Mouse (Mus musculus): ENCODE measurements at regions not wholly inside any gene's neighbourhood (a gene's known extent, or its start where the extent isn't known, plus 50 kb on each side); places are given as distances from the start of the nearest gene placed in this dataset.

DNA sequence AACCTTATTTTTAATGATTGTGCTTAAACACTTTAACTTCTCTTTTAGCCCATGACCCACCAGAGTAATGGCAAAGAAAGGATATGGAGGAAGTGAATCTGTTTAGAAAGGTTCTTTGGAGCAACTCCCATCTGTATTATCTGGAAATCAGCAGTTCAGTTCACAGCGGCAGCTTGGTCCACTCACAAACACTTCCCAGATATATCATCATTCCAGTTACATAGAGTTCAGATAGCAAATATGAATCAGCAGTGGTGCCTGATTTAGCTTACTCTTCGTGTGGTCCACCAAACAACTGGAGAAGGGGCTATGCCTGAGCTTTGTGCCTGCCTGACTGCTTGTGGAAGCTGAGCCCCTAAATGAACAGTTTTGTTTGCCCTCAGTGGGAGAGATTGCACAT lies 1385.9 kb upstream of the Zeb2 start:
- WGBS = 89% methylated on average over 2 of the region's 2 CpGs
- no peaks in the 10 kb centered on the region for H3K36me3 ChIP-seq (ENCODE audit: control insufficient read depth, insufficient read depth, low read length)
- H3K4me3 ChIP-seq (ENCODE audit: extremely low read depth, insufficient read depth, insufficient read length) = no peak overlapping the region
- no peaks in the 10 kb centered on the region for H3K4me1 ChIP-seq (ENCODE audit: control insufficient read depth, insufficient read depth, insufficient read length)
- H3K27ac ChIP-seq (ENCODE audit: insufficient read depth, low read length) = no peak overlapping the region
- DNase-seq (ENCODE audit: low read depth in 1 of 2, low spot score in 2 of 2) = no peak
- H3K27me3 ChIP-seq (ENCODE audit: control insufficient read depth, insufficient read depth, low read length) = no peaks in the 10 kb centered on the region
- TF ChIP-seq CTCF (IDR thresholded peaks at IDR 0.05; ENCODE audit: extremely low read depth, insufficient read depth, insufficient read length, insufficient replicate concordance) = no peak
- no peak for TF ChIP-seq POLR2A (IDR thresholded peaks at IDR 0.05; ENCODE audit: low read depth, low read length)

DNA sequence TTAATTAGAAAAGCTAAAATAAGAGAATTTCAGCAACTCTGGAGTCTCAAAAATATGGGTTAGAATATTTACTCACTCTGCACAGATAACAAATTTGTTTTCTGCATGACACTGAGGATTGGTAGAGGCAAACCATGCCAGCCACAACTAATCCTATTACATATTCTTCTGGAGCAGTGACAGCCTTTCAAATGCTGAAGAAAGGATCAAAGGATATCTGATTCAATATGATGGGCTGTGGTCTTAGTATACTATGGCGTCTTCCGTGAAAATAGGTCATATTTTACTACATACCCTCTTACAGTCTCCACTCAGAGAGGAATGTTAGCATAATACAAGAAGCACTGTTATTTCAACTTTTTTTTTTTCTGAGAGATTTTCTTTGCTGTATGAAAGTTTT lies 1375.1 kb upstream of the Zeb2 start:
- no peaks in the 10 kb centered on the region for H3K4me1 ChIP-seq (ENCODE audit: control insufficient read depth, insufficient read depth, insufficient read length)
- WGBS = 90% methylated on average over 2 of the region's 2 CpGs
- no peaks in the 10 kb centered on the region for H3K36me3 ChIP-seq (ENCODE audit: control insufficient read depth, insufficient read depth, low read length)
- no peaks in the 10 kb centered on the region for H3K27me3 ChIP-seq (ENCODE audit: control insufficient read depth, insufficient read depth, low read length)
- no peak overlapping the region for H3K4me3 ChIP-seq (ENCODE audit: extremely low read depth, insufficient read depth, insufficient read length)
- DNase-seq (ENCODE audit: low read depth in 1 of 2, low spot score in 2 of 2) = no peak
- no peak for TF ChIP-seq POLR2A (IDR thresholded peaks at IDR 0.05; ENCODE audit: low read depth, low read length)
- TF ChIP-seq CTCF (IDR thresholded peaks at IDR 0.05; ENCODE audit: extremely low read depth, insufficient read depth, insufficient read length, insufficient replicate concordance) = no peak
- H3K27ac ChIP-seq (ENCODE audit: insufficient read depth, low read length) = no peak overlapping the region

DNA sequence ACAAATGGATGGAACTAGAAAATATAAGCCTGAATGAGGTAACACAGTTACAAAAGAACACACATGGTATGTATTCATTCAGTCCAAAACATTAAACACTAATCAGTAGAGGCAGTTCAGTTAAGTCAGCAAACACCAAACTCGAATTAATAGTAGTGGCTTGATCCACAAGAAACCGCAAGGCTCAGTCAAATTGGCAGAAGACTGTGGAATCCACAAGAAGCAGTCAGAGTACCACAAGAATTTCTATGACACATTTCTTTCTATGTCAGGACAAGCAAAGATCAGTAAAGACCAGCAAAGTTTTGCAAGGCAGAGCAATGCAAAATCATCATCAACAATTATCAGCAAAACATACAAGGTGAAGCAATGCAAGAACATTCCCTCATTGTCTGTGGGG lies 1373.9 kb upstream of the Zeb2 start:
- Histone ChIP-seq H3K4me3 (ENCODE audit: extremely low read depth, insufficient read depth, insufficient read length) (no peak overlapping the region), H3K27ac (ENCODE audit: insufficient read depth, low read length) (no peak overlapping the region), H3K36me3 (ENCODE audit: control insufficient read depth, insufficient read depth, low read length) (no peaks in the 10 kb centered on the region), H3K4me1 (ENCODE audit: control insufficient read depth, insufficient read depth, insufficient read length) (no peaks in the 10 kb centered on the region), H3K27me3 (ENCODE audit: control insufficient read depth, insufficient read depth, low read length) (no peaks in the 10 kb centered on the region)
- 92% methylated on average over 2 of the region's 2 CpGs for WGBS
- DNase-seq (ENCODE audit: low read depth in 1 of 2, low spot score in 2 of 2) = no peak
- TF ChIP-seq POLR2A (IDR thresholded peaks at IDR 0.05; ENCODE audit: low read depth, low read length) = no peak
- no peak for TF ChIP-seq CTCF (IDR thresholded peaks at IDR 0.05; ENCODE audit: extremely low read depth, insufficient read depth, insufficient read length, insufficient replicate concordance)

- WGBS = 90% methylated on average over 5 of the region's 5 CpGs
- no peaks in the 10 kb centered on the region for H3K27me3 ChIP-seq (ENCODE audit: control insufficient read depth, insufficient read depth, low read length)
- no peak for TF ChIP-seq CTCF (IDR thresholded peaks at IDR 0.05; ENCODE audit: extremely low read depth, insufficient read depth, insufficient read length, insufficient replicate concordance)
- no peak for TF ChIP-seq POLR2A (IDR thresholded peaks at IDR 0.05; ENCODE audit: low read depth, low read length)
- no peak overlapping the region for H3K4me3 ChIP-seq (ENCODE audit: extremely low read depth, insufficient read depth, insufficient read length)
- H3K4me1 ChIP-seq (ENCODE audit: control insufficient read depth, insufficient read depth, insufficient read length) = no peaks in the 10 kb centered on the region
- H3K36me3 ChIP-seq (ENCODE audit: control insufficient read depth, insufficient read depth, low read length) = no peaks in the 10 kb centered on the region
- DNase-seq (ENCODE audit: low read depth in 1 of 2, low spot score in 2 of 2) = no peak
- no peak overlapping the region for H3K27ac ChIP-seq (ENCODE audit: insufficient read depth, low read length)
These were observed 1351.9 kb upstream of the Zeb2 start for GRCm38 (mm10) chr2:46468936-46469629.

DNA sequence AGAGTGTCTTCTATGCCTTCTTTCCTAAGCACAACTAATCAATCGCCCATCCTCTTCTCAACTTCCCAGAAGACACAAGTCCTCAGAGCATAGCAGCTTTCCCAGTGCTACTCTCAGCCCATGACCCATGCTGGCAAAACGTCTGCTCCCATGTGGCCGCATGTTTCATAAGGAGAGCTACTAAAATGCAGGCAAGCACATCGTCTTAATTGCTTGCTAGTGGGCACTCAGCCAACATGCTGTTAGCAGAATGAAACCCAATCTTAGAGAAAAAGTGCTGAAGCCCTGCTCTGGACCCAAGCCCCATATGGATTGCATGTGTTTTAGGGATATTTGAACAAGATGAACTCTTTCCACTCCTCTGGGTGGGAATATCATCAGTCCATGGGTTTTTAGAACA lies 1348.2 kb upstream of the Zeb2 start:
- no peak for TF ChIP-seq CTCF (IDR thresholded peaks at IDR 0.05; ENCODE audit: extremely low read depth, insufficient read depth, insufficient read length, insufficient replicate concordance)
- TF ChIP-seq POLR2A (IDR thresholded peaks at IDR 0.05; ENCODE audit: low read depth, low read length) = no peak
- WGBS = 76% methylated on average over 4 of the region's 4 CpGs
- no peak for DNase-seq (ENCODE audit: low read depth in 1 of 2, low spot score in 2 of 2)

DNA sequence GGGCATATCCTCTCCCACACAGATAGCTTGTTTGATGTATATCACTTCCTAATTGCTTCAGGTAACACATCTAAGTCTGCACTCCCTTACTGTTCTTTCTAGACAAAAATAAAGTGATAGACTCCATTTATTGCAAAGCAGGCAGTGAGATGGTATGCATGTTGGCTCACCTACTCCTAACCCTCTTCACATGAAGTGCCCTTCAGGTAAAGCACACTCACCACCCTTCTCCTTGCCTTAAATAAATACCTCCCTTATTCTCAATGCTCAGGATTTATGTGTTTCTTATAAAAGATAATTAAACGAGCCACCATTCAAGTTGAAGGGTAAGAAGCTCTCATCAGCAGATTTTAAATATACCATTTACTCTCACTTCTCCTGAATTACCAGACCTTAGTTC lies 1347.7 kb upstream of the Zeb2 start:
- no peaks in the 10 kb centered on the region for H3K36me3 ChIP-seq (ENCODE audit: control insufficient read depth, insufficient read depth, low read length)
- no peaks in the 10 kb centered on the region for H3K4me1 ChIP-seq (ENCODE audit: control insufficient read depth, insufficient read depth, insufficient read length)
- no peak overlapping the region for H3K4me3 ChIP-seq (ENCODE audit: extremely low read depth, insufficient read depth, insufficient read length)
- 88% methylated on average over 1 of the region's 1 CpGs for WGBS
- DNase-seq (ENCODE audit: low read depth in 1 of 2, low spot score in 2 of 2) = no peak
- no peaks in the 10 kb centered on the region for H3K27me3 ChIP-seq (ENCODE audit: control insufficient read depth, insufficient read depth, low read length)
- no peak overlapping the region for H3K27ac ChIP-seq (ENCODE audit: insufficient read depth, low read length)
- TF ChIP-seq CTCF (IDR thresholded peaks at IDR 0.05; ENCODE audit: extremely low read depth, insufficient read depth, insufficient read length, insufficient replicate concordance) (no peak), POLR2A (IDR thresholded peaks at IDR 0.05; ENCODE audit: low read depth, low read length) (no peak)

More for the DNA sequence above, 1348.2 kb upstream of the Zeb2 start:
- Histone ChIP-seq H3K36me3 (ENCODE audit: control insufficient read depth, insufficient read depth, low read length) (no peaks in the 10 kb centered on the region), H3K27ac (ENCODE audit: insufficient read depth, low read length) (no peak overlapping the region), H3K27me3 (ENCODE audit: control insufficient read depth, insufficient read depth, low read length) (no peaks in the 10 kb centered on the region), H3K4me3 (ENCODE audit: extremely low read depth, insufficient read depth, insufficient read length) (no peak overlapping the region), H3K4me1 (ENCODE audit: control insufficient read depth, insufficient read depth, insufficient read length) (no peaks in the 10 kb centered on the region)

GRCm38 (mm10) chr2:46462670-46463069 lies 1345.5 kb upstream of the Zeb2 start:
- Histone ChIP-seq H3K4me3 (ENCODE audit: extremely low read depth, insufficient read depth, insufficient read length) (no peak overlapping the region), H3K36me3 (ENCODE audit: control insufficient read depth, insufficient read depth, low read length) (no peaks in the 10 kb centered on the region), H3K27ac (ENCODE audit: insufficient read depth, low read length) (no peak overlapping the region), H3K27me3 (ENCODE audit: control insufficient read depth, insufficient read depth, low read length) (no peaks in the 10 kb centered on the region), H3K4me1 (ENCODE audit: control insufficient read depth, insufficient read depth, insufficient read length) (no peaks in the 10 kb centered on the region)
- WGBS = 69% methylated on average over 2 of the region's 2 CpGs
- TF ChIP-seq CTCF (IDR thresholded peaks at IDR 0.05; ENCODE audit: extremely low read depth, insufficient read depth, insufficient read length, insufficient replicate concordance) (no peak), POLR2A (IDR thresholded peaks at IDR 0.05; ENCODE audit: low read depth, low read length) (no peak)
- no peak for DNase-seq (ENCODE audit: low read depth in 1 of 2, low spot score in 2 of 2)
